Mouse (Mus musculus): ENCODE data around the gene Casq2.
"Not testable (repeated sequence)": the region's sequence is repeated elsewhere in the genome, so short reads cannot be mapped to it uniquely, and the experiment has no call there.

The Casq2 gene

DNA sequence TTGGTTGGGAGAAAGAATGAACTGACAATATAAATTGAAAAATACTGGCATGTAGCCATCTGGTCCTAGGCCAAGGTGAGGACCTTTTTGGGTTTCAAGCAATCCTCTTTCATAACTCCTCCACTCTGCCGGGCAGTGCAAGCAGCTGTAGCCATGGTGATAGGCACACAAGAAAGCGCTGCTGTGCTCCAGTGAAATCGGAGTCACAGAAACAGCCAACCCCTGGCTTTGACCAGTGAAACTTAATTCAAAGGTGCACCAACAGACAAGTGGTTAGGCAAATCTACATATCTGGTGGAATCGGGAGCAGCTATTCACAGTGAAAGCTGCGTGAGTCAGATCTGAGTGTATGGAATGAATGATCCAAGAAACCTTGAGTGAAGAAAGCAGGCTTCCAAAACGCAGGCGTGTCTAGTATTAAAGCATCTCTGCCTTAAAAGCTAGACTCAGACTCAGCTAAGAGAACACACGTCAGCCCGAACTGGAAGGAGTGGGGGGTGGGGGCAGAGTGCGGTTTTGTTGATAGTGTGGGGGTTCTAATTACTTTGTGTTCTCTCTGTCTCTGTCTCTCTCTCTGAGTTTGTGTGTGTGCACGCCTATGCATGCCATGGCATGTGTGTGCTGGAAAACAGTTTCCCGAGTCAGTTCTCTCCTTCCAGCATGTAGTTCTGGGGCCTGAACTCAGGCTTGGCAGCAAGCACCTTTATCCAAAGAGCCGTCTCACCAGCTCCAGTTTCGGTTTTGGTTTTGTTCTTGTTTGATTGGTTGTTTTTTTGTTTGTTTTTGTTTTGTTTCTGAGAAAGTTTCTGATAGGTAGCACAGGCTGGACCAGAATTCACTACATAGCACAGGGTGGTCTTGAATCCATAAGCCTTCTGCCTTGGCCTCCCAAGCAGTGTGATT, 73.5 kb downstream of the Casq2 start:
- peak; percentile 80 to 96 for DNase-seq (ENCODE audit: inconsistent age in 2 of 2, low spot score in 1 of 2)

DNA sequence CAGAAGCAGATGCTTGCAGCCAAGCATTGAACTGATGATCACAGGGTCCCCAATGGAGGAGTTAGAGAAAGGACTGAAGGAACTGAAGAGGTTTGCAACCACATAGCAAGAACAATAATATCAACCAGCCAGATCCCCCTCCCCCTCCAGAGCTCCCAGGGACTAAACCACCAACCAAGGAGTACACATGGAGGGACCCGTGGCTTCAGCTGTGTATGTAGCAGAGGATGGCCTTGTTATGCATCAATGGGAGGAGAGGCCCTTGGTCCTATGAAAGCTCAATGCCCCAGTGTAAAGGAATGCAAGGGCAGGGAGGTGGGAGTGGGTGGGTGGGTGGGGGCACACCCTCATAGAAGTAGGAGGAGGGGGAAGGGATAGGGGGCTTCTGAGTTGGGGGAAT, 77.6 kb downstream of the Casq2 start:
- DNase-seq (ENCODE audit: inconsistent age in 2 of 2, low spot score in 1 of 2) = not testable (repeated sequence)

DNA sequence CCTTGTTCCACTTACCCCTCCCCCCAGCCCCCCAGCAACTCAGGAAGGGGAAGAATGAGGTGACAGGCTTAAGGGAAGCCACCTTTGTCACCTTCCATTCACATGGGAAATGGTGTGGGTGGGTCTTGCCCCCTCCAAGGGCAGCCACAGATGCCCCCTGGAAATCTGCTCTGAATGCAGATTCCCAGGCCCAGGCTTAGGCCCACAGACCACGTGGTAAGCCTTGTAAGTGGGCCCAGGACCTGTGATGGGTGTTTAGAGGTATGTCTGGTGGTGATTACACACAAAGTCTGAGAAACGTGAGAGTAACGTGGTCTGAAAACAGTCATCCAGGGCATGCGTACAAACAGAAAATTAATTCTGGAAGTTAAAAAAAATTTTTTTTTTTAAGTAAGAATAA, 78.7 kb downstream of the Casq2 start:
- no peak for DNase-seq (ENCODE audit: inconsistent age in 2 of 2, low spot score in 1 of 2)

- DNase-seq (ENCODE audit: inconsistent age in 2 of 2, low spot score in 1 of 2) = no peak
These were observed 79.5 kb downstream of the Casq2 start for GRCm38 (mm10) chr3:102165536-102166286.

DNA sequence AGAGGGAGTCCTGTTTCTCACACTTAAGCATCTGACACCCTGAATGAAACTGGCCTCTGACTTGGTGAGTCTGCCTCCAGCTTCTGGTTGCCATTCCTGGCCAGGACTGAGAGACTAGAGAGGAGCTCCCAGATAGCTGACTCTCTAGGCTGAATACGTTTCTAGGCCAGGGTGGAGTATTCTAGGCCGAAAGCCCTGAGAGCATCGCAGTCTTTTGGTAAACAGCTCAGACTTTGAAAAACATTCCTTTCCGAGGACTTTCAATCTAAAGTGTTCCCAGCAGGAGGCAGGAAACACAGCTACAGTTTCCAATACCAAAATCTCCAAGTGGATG, 80.0 kb downstream of the Casq2 start:
- no peak for DNase-seq (ENCODE audit: inconsistent age in 2 of 2, low spot score in 1 of 2)

DNA sequence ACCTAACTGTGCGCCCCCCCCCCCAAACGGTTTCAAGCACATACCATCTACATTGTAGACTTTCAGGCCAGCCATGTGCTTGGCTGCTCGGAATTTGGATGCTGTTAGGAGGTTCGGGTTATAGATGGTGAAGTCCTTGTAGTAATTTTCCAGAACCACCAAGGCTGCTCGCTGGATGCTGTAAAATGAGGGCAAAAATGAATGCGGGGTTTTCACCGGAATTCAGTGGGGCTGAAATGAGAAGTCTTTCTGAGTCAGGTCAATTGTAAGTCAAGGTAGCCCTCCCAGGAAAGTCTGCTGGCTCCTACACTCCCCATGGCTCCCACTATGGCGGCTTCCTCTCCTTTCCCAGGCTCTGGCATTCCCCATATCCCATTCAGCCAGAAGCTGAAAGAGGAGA, 80.6 kb downstream of the Casq2 start:
- DNase-seq (ENCODE audit: inconsistent age in 2 of 2, low spot score in 1 of 2) = peak in 1 of 2 experiments; percentile 56

DNA sequence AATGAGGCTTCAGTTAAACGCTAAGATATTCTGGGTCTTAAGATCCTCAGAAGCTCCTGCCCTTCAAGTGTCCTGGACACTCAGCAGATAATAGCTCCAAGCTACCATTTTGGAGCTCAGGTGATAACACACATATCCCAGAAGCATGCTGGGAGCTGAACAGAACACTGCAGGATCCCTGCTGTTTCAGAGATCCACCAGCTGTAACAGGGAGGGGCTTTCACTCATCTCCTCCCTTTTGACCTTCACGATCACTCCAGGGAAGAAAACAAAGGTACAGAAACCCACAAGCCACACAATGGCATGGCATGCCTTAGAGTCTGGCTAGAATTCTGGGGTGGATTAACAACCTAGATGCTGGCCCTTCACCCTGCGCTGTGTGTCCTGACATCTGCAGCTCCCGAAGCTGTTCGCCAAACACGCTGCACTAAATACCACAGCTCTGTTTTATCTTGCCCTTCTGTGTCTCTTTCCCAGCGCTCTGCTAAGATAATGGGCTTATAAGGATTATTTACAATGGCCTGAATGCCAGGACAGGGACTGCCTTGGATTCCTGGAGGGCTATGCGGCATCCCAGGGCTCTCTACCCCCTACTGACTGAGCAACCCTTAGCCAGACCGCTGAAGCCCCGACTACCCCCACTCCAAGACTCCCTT, 81.5 kb downstream of the Casq2 start:
- DNase-seq (ENCODE audit: inconsistent age in 2 of 2, low spot score in 1 of 2) = peak in 1 of 2 experiments; percentile 57

DNA sequence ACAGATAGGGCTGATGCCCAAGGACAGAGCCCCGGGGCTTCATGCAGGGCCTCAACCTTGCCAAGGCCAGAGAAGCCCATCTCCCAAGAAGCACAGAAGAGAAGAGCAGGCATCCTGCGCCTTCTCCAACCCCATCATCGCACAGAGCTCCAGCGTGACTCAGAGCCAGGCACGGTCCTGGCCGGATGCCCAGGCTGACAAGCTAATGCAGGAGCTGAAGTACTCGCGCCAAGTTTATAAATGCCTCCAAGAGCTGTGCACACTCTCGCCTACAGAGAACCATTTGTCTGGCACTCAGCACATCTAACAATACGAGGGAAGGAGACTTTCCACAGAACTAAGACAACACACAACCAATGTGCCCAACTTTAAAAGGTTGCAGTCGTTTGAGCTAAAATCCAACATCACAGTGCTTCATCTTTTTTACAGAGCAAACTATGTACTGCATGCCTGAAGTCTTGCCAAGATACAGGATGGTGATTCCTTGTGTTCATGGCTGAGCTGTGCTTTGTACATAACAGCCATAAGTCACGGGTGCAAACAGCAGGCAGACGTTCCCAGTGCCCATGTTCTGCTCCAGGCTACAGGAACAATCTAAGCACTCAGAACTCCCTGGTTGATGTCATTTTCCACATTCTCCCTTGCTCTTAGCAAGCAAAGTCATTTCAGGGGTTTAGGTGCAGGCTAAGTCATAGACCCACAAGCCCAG, 83.1 kb downstream of the Casq2 start:
- peak; percentile 95 to 98 for DNase-seq (ENCODE audit: inconsistent age in 2 of 2, low spot score in 1 of 2)

DNA sequence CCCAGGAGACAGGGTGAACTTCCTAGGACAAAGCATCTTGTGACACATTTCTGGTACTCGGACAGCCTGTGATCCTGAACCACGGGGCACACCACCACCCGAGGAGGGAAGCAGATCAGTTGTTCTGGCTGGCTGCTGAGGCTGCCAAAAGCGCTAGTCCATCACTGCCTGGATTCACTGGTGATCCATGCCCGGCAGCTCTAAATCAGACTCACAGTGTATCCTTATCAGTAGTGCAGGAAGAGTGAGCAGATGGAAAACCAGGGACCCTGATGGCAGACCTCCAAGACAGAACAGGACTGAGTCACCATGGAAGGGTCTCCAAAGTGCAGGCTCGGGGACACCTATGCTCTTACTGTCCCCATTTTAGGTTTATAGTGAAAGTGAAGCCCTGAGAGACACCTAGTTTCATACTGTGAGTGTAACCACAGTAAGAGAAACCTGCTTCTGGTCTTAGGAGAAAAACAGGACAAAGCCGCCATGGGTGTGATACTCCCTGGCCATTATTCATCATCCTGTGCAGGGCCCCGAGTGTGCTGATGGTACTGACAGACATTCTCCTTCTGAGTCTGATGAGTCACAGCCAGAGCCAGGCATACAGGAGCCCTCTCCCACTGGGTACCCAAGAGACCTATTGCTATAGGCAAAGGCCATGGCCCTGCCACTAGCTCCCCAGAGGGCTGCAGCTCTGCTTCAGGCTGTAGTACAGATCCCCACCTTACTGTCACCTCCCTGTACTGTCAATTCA, 88.1 kb downstream of the Casq2 start:
- DNase-seq (ENCODE audit: inconsistent age in 2 of 2, low spot score in 1 of 2) = peak; percentile 42 to 67

GRCm38 (mm10) chr3:102175701-102176100, 89.5 kb downstream of the Casq2 start:
- DNase-seq (ENCODE audit: inconsistent age in 2 of 2, low spot score in 1 of 2) = no peak

GRCm38 (mm10) chr3:102176116-102176515, 89.9 kb downstream of the Casq2 start:
- no peak for DNase-seq (ENCODE audit: inconsistent age in 2 of 2, low spot score in 1 of 2)

DNA sequence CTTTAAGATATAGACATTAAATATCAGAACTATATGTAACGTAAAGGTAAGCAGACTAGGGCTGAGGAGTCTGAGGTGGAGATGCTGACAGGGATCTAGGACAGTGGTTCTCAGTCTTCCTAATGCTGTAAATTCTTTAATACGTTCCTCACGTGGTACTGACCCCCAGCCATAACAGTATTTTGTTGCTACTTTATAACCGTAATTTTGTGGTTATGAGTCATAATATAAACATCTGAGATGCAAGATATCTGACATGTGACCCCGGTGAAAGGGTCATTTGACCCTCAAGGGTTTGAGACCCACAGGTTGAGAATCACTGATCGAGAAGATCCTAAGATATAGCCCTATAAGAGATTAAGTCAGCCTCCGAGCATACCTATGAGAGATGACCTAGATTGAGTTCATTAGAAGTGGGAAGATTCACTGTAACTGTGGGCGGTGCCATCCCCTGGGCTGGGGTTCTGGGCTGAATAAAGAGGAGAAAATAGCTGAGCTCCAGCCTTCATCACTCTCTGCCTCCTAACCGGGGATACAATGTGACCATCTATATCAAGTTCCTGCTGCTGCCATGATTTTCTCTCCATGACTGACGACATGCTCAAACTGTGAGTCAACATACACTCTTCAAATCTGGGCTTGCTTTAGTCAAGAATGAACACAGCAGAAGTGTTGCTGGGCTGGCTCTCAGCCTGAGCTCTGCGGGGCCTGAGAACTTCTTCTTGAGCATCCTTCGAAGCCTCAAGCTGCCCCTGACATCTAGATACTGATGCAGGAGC, 91.8 kb downstream of the Casq2 start:
- DNase-seq (ENCODE audit: inconsistent age in 2 of 2, low spot score in 1 of 2) = no peak

- no peak for DNase-seq (ENCODE audit: inconsistent age in 2 of 2, low spot score in 1 of 2)
These were observed 93.7 kb downstream of the Casq2 start for GRCm38 (mm10) chr3:102179869-102180268.

DNA sequence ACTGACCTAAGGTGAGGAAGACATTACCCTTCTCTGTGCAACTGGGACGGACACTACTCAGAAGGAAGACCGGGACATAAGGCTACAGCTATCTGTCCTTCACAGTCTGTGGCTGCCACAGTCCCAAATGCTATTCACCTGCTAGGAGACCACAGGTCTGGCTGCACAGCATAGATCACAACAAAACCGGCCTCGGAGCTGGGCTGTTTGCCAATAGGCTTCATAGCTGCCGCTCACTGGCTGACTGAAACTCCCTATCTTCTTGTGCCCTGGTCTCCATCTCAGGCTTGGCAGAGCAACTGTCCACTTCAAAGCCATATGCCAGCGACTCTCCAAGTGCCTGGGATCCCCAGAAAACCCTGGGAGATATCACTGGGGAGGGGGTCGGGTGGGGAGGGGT, 94.5 kb downstream of the Casq2 start:
- peak; percentile 83 to 91 for DNase-seq (ENCODE audit: inconsistent age in 2 of 2, low spot score in 1 of 2)

- peak; percentile 88 to 92 for DNase-seq (ENCODE audit: inconsistent age in 2 of 2, low spot score in 1 of 2)
These were observed 95.0 kb downstream of the Casq2 start for GRCm38 (mm10) chr3:102181191-102181590.

DNA sequence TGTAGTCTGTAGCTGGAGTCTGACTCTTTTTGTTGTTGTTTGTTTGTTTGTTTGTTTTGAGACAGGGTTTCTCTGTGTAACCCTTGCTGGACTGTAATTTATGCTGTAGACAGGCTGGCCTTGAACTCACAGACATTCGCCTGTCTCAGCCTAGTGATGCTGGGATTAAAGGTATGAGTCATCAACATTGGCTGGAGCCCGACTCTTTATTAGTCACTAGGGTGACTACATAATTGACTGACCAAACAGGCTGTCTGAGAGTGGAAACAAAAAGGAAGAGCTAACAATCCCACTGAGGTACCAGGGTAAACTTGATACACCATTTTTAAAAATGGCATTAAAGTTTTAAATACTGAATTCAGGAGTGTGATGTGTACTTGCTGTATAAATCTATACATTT, 96.4 kb downstream of the Casq2 start:
- DNase-seq (ENCODE audit: inconsistent age in 2 of 2, low spot score in 1 of 2) = peak in 1 of 2 experiments; percentile 61

GRCm38 (mm10) chr3:102184721-102185120, 98.5 kb downstream of the Casq2 start:
- DNase-seq (ENCODE audit: inconsistent age in 2 of 2, low spot score in 1 of 2) = no peak

DNA sequence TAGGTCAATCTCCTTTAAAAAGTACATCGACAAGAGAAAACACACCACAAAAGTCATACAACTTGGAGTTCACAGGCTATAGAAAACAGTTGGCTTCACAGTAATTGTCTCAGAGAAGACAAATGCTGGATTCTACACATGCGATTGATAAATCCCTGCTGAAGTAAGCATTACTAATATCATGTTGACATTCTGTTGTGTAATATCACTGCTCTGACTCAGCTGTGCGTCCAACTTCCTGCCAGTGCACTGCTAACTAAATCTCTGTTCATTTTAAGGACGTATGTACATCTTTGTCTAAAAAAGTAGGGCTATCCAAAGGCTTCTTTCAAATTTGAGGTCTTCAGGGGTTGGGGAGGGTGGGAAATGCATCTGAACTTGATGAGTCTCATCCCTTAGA, 101.2 kb downstream of the Casq2 start:
- DNase-seq (ENCODE audit: inconsistent age in 2 of 2, low spot score in 1 of 2) = peak in 1 of 2 experiments; percentile 74

DNA sequence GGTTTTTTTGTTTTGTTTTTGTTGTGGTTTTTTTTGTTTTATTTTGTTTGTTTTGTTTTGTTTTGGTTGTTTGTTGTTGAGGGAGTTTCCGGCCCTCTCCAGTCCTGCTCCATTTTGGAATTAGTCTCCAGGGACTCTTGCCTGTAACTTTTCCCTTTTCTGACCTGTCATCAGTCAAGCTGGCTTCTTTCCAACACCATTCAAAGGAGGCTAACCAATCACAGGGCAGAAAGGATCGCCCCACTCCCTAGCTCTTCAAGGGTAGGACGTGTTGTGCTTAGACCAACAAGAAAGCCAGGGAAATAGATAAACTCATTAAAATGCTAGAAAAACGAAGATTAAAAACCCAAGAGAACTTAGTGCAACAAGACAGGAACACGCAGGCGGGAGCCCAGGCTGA, 102.8 kb downstream of the Casq2 start:
- peak in 1 of 2 experiments; percentile 47 for DNase-seq (ENCODE audit: inconsistent age in 2 of 2, low spot score in 1 of 2)

DNA sequence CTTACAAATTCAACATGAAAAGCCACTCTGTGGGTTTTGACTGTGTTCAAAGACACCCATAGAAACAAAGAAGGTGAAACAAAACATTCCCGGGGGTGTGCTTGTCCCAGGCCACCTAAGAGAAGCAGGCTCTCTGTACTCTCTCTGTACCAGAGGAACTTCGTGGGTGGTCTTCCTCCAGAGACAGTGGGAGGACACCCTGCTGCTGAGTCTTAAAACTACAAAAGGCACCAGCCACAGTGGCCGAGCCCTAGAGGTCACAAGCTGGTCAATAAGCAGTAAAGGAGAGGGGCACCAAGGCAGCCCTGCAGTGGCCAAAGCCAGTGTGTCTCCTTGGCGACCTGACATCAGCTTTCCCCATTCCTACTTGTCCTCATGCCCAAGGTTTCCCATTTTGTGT, 103.8 kb downstream of the Casq2 start:
- peak in 1 of 2 experiments; percentile 40 for DNase-seq (ENCODE audit: inconsistent age in 2 of 2, low spot score in 1 of 2)
